Mouse (Mus musculus) forebrain, embryonic 13.5 days (tissue): ENCODE data around the gene Fads6. TPM values are rescaled to one million over a fixed set of nuclear protein-coding genes. Genes with fewer than 3 reads are reported as not detected.
A peak's percentile ranks its signal among the peaks of the same experiment; 100 is the strongest.

Experiments
- ATAC-seq: fragments of 200-750 bp; cut with Nextera tagmentation; 2 replicates; pipeline ENCODE4 v1.8.0; 2017
- H3K27ac ChIP-seq: fragments of 300-500 bp; sonication (generic); 2 replicates; pipeline ENCODE4 v1.5.1; 2015; ENCODE audit warnings: inconsistent platforms, mild to moderate bottlenecking, moderate library complexity
- H3K27me3 ChIP-seq: fragments of 300-500 bp; sonication (generic); 2 replicates; pipeline ENCODE4 v1.6.1; 2015; ENCODE audit warnings: mild to moderate bottlenecking, inconsistent platforms
- H3K36me3 ChIP-seq: fragments of 300-500 bp; sonication (generic); 2 replicates; pipeline ENCODE4 v1.6.1; 2015; ENCODE audit warnings: mild to moderate bottlenecking, inconsistent platforms; ENCODE audit not compliant: poor library complexity, severe bottlenecking
- H3K4me1 ChIP-seq: fragments of 300-500 bp; sonication (generic); 2 replicates; pipeline ENCODE4 v1.6.1; 2015; ENCODE audit warnings: inconsistent platforms
- H3K4me2 ChIP-seq: fragments of 300-500 bp; sonication (generic); 2 replicates; pipeline ENCODE4 v1.6.1; 2015; ENCODE audit warnings: inconsistent platforms, mild to moderate bottlenecking, moderate library complexity
- H3K4me3 ChIP-seq: fragments of 300-500 bp; sonication (generic); 2 replicates; pipeline ENCODE4 v1.5.1; 2015; ENCODE audit warnings: mild to moderate bottlenecking, inconsistent platforms
- H3K9ac ChIP-seq: fragments of 300-500 bp; sonication (generic); 2 replicates; pipeline ENCODE4 v1.6.1; 2015; ENCODE audit warnings: mild to moderate bottlenecking, inconsistent platforms
- H3K9me3 ChIP-seq: fragments of 300-500 bp; sonication (generic); replicated peaks from 2 replicates; pipeline ENCODE4 v1.6.1; 2016; ENCODE audit warnings: inconsistent platforms
- WGBS: fragments of 180-500 bp; shearing (Covaris S2); methylation state at CpG from one replicate; pipeline ENCODE4 v1.1.7; 2015; 5-methylcytosine and 5-hydroxymethylcytosine counted together
- polyA plus RNA-seq: library from polyadenylated mRNA; unstranded; fragments of >200 nt; fragmentation: Nextera tagmentation; extraction: Ambion mirVana; gene quantifications from 2 replicates; pipeline ENCODE4 v1.2.1, GENCODE M21; 2015

Gene Fads6
- polyA plus RNA-seq, 1 experiment from 2014 or later = 0.23 TPM

- Histone ChIP-seq H3K27ac (no peak overlapping the region), H3K27me3 (peaks cover 79% of the 10 kb centered on the region), H3K4me2 (no peak overlapping the region), H3K36me3 (no peaks in the 10 kb centered on the region), H3K4me3 (no peak overlapping the region), H3K4me1 (peaks cover 20% of the 10 kb centered on the region), H3K9ac (no peak overlapping the region), H3K9me3 (no peaks in the 10 kb centered on the region)
- WGBS = 23% methylated on average over 32 of the region's 32 CpGs
- ATAC-seq = no peak
Measured at GRCm38 (mm10) chr11:115323354-115323753, 25.9 kb upstream of the Fads6 start.

GRCm38 (mm10) chr11:115321906-115322693 is 24.6 kb upstream of the Fads6 start, which contains the start of gene Ush1g:
Ush1g (minus strand) TSS chr11:115322041.
- peaks cover 23% of the 10 kb centered on the region for H3K4me1 ChIP-seq
- H3K27ac ChIP-seq = no peak within 1 kb of the TSS
- peak within 1 kb of the TSS; percentile 21; the same call in 1 of the 2 replicates for H3K9ac ChIP-seq
- WGBS = 4% methylated on average over 35 of the region's 35 CpGs
- no peaks in the 10 kb centered on the region for H3K9me3 ChIP-seq
- H3K36me3 ChIP-seq = no peaks in the 10 kb centered on the region
- ATAC-seq = peak; percentile 45; the same call in 1 of the 2 replicates
- peaks cover 91% of the 10 kb centered on the region for H3K27me3 ChIP-seq
- H3K4me2 ChIP-seq = peak within 1 kb of the TSS; percentile 30
- peak within 1 kb of the TSS; percentile 14; the same call in 1 of the 2 replicates for H3K4me3 ChIP-seq

DNA sequence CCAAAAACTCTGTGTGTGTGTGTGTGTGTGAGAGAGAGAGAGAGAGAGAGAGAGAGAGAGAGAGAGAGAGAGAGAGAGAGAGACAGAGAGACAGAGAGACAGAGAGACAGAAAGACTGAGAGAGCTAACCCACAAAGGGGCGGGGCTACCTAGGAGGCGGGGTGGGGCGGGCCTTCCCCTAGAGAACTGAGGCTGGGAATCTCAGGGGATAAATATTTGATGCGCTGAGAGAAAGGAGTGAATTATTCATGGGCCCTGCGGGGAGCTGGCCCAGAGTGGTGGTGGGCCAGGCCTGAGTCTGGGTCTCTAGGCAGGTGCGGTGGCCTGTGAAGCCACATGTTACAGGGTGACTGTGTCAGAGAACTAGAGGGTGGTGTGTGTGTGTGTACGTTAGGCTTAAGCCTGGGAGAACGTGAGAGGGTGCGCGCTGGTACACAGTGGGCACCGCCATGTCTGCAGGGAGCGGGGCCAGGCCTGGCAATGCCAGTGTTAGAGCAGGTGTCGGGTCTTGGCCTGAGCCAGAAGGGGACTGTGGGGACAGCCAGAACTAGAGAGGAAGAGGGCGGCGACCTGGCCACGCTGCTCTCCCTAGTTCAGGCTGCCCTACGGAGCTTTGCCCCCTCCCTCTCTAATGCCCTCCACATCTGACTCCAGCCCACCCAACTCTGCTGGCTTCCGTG is 22.4 kb upstream of the Fads6 start:
- peaks cover 100% of the 10 kb centered on the region for H3K27me3 ChIP-seq
- H3K27ac ChIP-seq = no peak overlapping the region
- no peaks in the 10 kb centered on the region for H3K9me3 ChIP-seq
- no peak overlapping the region for H3K9ac ChIP-seq
- H3K4me1 ChIP-seq = peaks cover 23% of the 10 kb centered on the region
- no peak overlapping the region for H3K4me2 ChIP-seq
- 6% methylated on average over 18 of the region's 18 CpGs for WGBS
- H3K36me3 ChIP-seq = no peaks in the 10 kb centered on the region
- ATAC-seq = 0 out of 2 replicates have a peak, but pooled peaks have one; percentile 38
- H3K4me3 ChIP-seq = no peak overlapping the region

- Histone ChIP-seq H3K4me3 (peak overlapping the region; percentile 12; the same call in 1 of the 2 replicates), H3K27ac (no peak overlapping the region), H3K9me3 (no peaks in the 10 kb centered on the region), H3K27me3 (peaks cover 99% of the 10 kb centered on the region), H3K36me3 (no peaks in the 10 kb centered on the region), H3K4me1 (peaks cover 23% of the 10 kb centered on the region), H3K9ac (no peak overlapping the region), H3K4me2 (no peak overlapping the region)
- ATAC-seq = no peak
- 3% methylated on average over 63 of the region's 63 CpGs for WGBS
Measured at GRCm38 (mm10) chr11:115318245-115319027, 21.0 kb upstream of the Fads6 start.

GRCm38 (mm10) chr11:115317204-115317603 is 19.7 kb upstream of the Fads6 start:
- no peak overlapping the region for H3K9ac ChIP-seq
- H3K9me3 ChIP-seq = no peaks in the 10 kb centered on the region
- H3K4me2 ChIP-seq = no peak overlapping the region
- H3K4me1 ChIP-seq = peaks cover 19% of the 10 kb centered on the region
- no peak overlapping the region for H3K27ac ChIP-seq
- no peak overlapping the region for H3K4me3 ChIP-seq
- 59% methylated on average over 7 of the region's 7 CpGs for WGBS
- no peaks in the 10 kb centered on the region for H3K36me3 ChIP-seq
- ATAC-seq = no peak
- peaks cover 96% of the 10 kb centered on the region for H3K27me3 ChIP-seq

DNA sequence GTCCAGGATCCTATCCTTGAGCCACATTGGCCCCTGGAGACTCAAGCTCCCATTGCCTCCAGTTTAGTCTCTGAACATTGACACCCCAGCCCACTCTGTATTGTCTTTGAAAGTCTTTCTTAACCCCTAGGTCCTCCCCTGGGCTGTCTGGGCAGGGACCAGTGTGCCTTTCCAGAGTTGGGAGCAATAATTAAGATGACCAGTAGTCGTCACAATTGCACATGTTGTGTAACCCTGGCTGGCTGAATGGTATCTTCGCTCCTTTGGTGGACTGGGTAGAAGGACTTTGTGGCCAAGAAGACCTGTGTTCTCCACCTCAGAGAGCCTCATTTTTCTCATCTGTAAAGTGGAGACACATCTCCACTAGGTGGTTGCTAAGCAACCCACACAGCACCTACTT is 16.8 kb upstream of the Fads6 start:
- WGBS = 50% methylated on average over 2 of the region's 2 CpGs
- no peak overlapping the region for H3K4me2 ChIP-seq
- H3K4me3 ChIP-seq = no peak overlapping the region
- H3K9me3 ChIP-seq = no peaks in the 10 kb centered on the region
- ATAC-seq = no peak
- no peaks in the 10 kb centered on the region for H3K36me3 ChIP-seq
- H3K27ac ChIP-seq = no peak overlapping the region
- 0 out of 2 replicates have a peak, but pooled peaks cover 8% of the 10 kb centered on the region for H3K4me1 ChIP-seq
- no peak overlapping the region for H3K9ac ChIP-seq
- H3K27me3 ChIP-seq = peaks cover 67% of the 10 kb centered on the region

DNA sequence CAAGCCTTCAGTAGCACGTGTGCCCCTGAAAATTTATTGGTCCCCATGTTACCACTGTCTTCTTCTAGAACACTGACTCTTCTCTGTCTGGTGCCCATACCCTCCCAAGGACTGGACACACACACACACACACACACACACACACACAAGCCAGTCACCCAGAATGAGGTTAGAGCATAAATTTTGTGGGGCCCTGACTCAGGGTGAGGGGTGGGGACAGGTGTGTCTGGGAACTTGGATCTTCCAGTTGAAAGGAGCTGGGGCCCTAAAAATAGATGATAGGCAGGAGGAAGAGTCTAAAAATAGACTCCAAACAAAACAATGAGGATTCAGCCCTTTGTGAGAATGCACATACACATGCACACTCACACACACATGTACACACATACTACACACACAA is 11.3 kb upstream of the Fads6 start:
- Histone ChIP-seq H3K27ac (no peak overlapping the region), H3K36me3 (no peaks in the 10 kb centered on the region), H3K9ac (no peak overlapping the region), H3K4me2 (no peak overlapping the region), H3K9me3 (no peaks in the 10 kb centered on the region), H3K4me1 (peaks cover 6% of the 10 kb centered on the region; the same call in 1 of the 2 replicates), H3K27me3 (peaks cover 16% of the 10 kb centered on the region), H3K4me3 (no peak overlapping the region)
- WGBS = 50% methylated on average over 1 of the region's 1 CpGs
- ATAC-seq = no peak

DNA sequence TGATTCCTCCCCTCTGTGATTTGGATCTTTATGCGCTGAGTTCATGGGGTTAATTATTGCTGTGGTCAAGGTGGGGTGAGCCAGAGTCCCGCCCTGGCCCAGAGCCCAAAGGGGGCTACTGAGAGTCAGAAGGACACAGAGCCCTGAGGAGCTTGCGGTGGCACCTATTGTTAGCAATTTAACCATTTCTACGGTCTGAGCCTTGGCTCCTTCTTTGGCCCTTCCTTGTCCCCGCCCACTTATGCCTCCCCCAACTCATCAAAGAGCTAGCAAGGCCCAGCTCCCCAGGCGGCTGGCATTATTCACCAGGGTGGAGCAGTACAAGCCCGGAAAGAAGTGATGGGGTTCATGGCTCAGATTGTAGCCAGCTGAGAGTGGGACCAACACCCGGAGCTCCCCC is 9.4 kb upstream of the Fads6 start, which contains the start of gene Otop2:
Otop2 (plus strand) TSS at position 301 of the 400 bp plus-strand sequence.
- ATAC-seq = no peak
- 15% methylated on average over 8 of the region's 8 CpGs for WGBS

DNA sequence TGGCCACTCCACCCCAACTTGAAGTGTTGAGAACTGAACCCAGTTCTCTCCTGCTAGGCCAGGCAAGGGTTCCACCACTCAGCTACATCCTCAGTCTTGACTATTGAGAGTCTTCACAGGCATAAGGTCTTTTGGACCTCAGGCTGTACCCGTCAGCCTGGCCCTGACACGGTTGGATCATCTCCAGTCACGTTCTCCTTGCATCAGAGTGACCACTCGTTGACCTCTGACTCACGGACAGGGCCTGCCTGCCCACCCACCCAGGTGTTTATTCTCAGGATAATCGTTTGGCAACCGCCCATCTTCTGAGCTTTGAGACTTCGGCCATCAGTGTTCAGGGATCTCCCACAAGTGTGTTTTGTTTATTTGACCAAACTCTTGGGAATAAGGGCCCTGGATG is 5.7 kb upstream of the Fads6 start:
- H3K27ac ChIP-seq = no peak overlapping the region
- no peaks in the 10 kb centered on the region for H3K9me3 ChIP-seq
- no peak overlapping the region for H3K9ac ChIP-seq
- WGBS = 82% methylated on average over 8 of the region's 8 CpGs
- H3K27me3 ChIP-seq = peaks cover 3% of the 10 kb centered on the region; the same call in 1 of the 2 replicates
- ATAC-seq = no peak
- H3K4me2 ChIP-seq = no peak overlapping the region
- peaks cover 6% of the 10 kb centered on the region; the same call in 1 of the 2 replicates for H3K4me1 ChIP-seq
- H3K36me3 ChIP-seq = no peaks in the 10 kb centered on the region
- H3K4me3 ChIP-seq = no peak overlapping the region

More for the DNA sequence above, 9.4 kb upstream of the Fads6 start, which contains the start of gene Otop2:
- Histone ChIP-seq H3K9me3 (no peaks in the 10 kb centered on the region), H3K9ac (no peak within 1 kb of the TSS), H3K27ac (no peak within 1 kb of the TSS), H3K4me1 (peaks cover 6% of the 10 kb centered on the region; the same call in 1 of the 2 replicates), H3K4me2 (no peak within 1 kb of the TSS), H3K4me3 (no peak within 1 kb of the TSS), H3K27me3 (peaks cover 3% of the 10 kb centered on the region; the same call in 1 of the 2 replicates), H3K36me3 (no peaks in the 10 kb centered on the region)

GRCm38 (mm10) chr11:115301351-115301750 is 3.9 kb upstream of the Fads6 start:
- H3K4me2 ChIP-seq = no peak overlapping the region
- 92% methylated on average over 2 of the region's 2 CpGs for WGBS
- ATAC-seq = no peak
- H3K4me1 ChIP-seq = peaks cover 6% of the 10 kb centered on the region
- no peak overlapping the region for H3K9ac ChIP-seq
- no peak overlapping the region for H3K4me3 ChIP-seq
- H3K36me3 ChIP-seq = no peaks in the 10 kb centered on the region
- no peak overlapping the region for H3K27ac ChIP-seq
- H3K27me3 ChIP-seq = peaks cover 9% of the 10 kb centered on the region
- H3K9me3 ChIP-seq = no peaks in the 10 kb centered on the region

DNA sequence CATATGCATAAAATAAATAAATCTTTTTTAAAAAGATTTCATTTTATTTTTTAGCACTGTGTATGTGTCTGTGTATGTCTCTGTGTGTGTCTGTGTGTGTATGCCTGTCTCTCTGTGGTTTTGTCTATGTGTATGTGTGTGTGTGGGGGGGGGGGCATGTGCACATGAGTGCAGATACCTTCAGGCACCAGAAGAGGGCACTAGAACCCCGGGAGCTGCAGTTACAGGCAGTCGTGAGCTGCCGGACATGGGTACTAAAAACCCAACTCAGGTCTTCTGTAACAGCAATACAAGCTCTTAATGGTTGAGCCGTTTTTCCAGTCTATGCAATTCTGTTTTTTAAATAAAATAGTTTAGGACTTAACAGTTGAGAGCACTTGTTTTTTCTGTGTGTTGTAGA is 3.3 kb upstream of the Fads6 start:
- Histone ChIP-seq H3K36me3 (no peaks in the 10 kb centered on the region), H3K4me3 (no peak overlapping the region), H3K27me3 (peaks cover 9% of the 10 kb centered on the region), H3K4me2 (no peak overlapping the region), H3K4me1 (peaks cover 6% of the 10 kb centered on the region), H3K27ac (no peak overlapping the region), H3K9ac (no peak overlapping the region), H3K9me3 (no peaks in the 10 kb centered on the region)
- 84% methylated on average over 4 of the region's 4 CpGs for WGBS
- ATAC-seq = no peak
